Mouse (Mus musculus) spleen, embryonic (tissue): ENCODE results near the gene Pacsin2.

ENCODE experiments used
- CTCF ChIA-PET: fragments of 350-600 bp; sonication (Branson Sonifier 250); formaldehyde crosslinking; loops from one replicate; lab custom pipeline; 2022; lab: Charles Lee

The Pacsin2 gene

DNA sequence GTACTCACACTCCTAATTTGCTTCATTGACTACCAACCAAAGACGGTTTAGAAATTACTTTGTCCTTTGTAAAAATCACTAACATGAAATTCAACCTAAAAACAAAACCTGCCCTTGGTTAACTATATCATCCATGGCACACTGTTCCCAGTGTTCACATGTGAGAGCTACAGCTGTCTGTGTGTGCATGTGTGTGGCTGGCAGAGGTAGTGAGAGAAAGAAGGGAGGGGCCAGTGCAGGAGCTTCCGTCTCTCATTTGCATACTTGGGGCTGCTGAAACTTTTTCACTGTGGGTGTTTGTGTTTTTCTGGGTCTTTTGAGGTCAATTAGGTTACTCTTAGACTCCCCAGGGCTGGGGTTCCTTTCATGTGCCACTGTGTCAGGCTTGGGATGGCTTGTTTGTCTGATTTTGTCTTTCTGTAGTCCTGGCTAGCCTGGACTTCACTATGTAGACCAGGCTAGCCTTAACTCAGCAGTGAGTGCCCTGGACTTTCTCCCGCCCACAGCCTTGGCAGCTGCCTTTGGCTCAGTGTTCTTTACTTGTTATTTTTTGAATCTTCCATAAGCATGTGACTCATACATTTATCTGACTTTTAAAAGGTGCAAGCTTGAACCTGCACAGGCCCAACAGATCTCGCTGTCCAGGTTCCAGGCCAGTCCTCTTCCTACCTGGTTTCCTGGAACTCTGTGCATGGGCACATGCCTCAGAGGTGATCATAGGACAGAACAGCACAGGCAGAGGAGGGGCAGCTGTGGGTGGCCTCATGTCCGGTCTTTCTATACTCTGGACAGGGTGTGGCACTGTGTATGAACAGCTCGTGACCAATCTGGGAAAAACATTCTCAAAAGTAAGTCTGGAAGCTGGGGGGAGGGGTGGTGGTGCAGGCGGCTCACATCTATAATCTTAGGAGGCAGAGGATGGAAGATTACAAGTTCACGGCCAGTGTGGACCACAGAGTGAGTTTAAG is 126.2 kb downstream of the Pacsin2 start:
- CTCF ChIA-PET, result no interaction called here

DNA sequence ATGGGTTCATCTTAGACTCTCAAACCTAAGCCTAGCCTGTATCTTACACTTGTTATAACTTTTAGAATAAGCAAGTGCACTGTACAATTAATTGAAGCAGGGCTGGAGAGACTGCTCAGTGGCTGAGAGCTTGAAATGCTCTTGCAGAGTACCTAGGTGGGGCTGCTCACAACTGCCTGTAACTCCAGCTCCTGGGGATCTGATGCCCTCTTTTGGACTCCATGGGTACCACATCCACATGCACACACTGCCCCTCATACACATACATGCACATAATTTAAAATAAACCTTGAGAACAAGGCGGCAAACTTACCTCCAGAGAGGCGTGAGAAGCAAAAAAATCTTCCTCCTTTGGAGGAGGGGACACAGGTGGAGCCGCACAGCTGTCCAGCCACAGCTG is 132.0 kb downstream of the Pacsin2 start:
- CTCF ChIA-PET, result no interaction called here

DNA sequence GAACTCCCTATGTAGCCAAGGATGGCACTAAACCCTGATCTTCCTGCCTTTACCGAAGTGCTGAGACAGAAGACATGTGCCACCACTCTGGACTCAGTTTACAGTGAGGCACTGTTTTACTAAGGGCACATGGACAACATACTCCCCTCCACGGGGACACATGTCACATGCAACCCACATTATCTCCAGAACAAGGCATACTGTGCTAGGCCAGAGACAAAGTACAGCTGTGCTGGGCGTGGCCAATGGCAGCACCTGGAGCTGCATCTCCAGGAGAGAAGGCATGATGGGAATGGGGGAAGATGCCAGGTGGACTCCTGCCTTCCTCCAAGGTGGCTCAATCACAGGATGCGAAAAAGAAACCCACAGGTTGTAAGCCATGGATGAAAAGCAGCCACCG is 135.5 kb downstream of the Pacsin2 start:
- CTCF ChIA-PET, result no interaction called here
